ENCODE assay signal across 28 mouse cellular contexts in genomic region chr13:111520456-111520855, GRCm38 (mm10). TPM values are rescaled to one million over a fixed set of nuclear protein-coding genes. Genes with fewer than 3 reads are reported as not detected.
DNase-seq lines count a peak whose midpoint lies in the region; ATAC-seq and TF ChIP-seq lines count a peak whose summit lies in the region.
"Had no signal": no experiment of that assay in that cellular context is flagged by ENCODE, and none has a peak within 500 bp of the region (broad histone marks: within the 10 kb centered on the region; RNA-seq: fewer than 3 reads in every experiment).

No protein-coding gene starts in this region.

- H3K27me3 ChIP-seq in liver, adult 2 months (ENCODE audit: control insufficient read depth, insufficient read depth, low read length), result no peaks in the 10 kb centered on the region
- no peaks in the 10 kb centered on the region for H3K27me3 ChIP-seq in liver, embryonic 11.5 days (replicated peaks; ENCODE audit: control insufficient read depth, insufficient read depth, low read length)
- H3K27me3 ChIP-seq in stomach, embryonic 15.5 days (replicated peaks), result no peaks in the 10 kb centered on the region
- H3K27me3 ChIP-seq in embryonic facial prominence, embryonic 10.5 days (replicated peaks; ENCODE audit: low read depth, poor library complexity, severe bottlenecking), result no peaks in the 10 kb centered on the region
- H3K27me3 ChIP-seq: forebrain, embryonic 13.5 days; heart, embryonic 13.5 days; hindbrain, embryonic 12.5 days had no signal

- H3K4me1 ChIP-seq in liver, adult 2 months (ENCODE audit: control insufficient read depth, insufficient read depth, low read length), result no peaks in the 10 kb centered on the region
- H3K4me1 ChIP-seq in liver, embryonic 11.5 days (replicated peaks; ENCODE audit: control insufficient read depth, insufficient read depth, low read length), result no peaks in the 10 kb centered on the region
- no peaks in the 10 kb centered on the region for H3K4me1 ChIP-seq in stomach, embryonic 15.5 days
- no peaks in the 10 kb centered on the region for H3K4me1 ChIP-seq in embryonic facial prominence, embryonic 10.5 days
- H3K4me1 ChIP-seq: forebrain, embryonic 13.5 days; hindbrain, embryonic 12.5 days had no signal

- no peak for TF ChIP-seq CTCF in liver, adult 2 months (IDR thresholded peaks at IDR 0.05; ENCODE audit: low read depth, low read length)

- intact Hi-C loops in left cerebral cortex, postnatal 36 days (cut with DNase I), result no loop called here

- no peaks in the 10 kb centered on the region for H3K36me3 ChIP-seq in liver, adult 2 months (ENCODE audit: control insufficient read depth, insufficient read depth, low read length)
- no peaks in the 10 kb centered on the region for H3K36me3 ChIP-seq in liver, embryonic 11.5 days (ENCODE audit: control insufficient read depth, insufficient read depth, low read length)
- H3K36me3 ChIP-seq in stomach, embryonic 15.5 days, result no peaks in the 10 kb centered on the region
- H3K36me3 ChIP-seq in embryonic facial prominence, embryonic 10.5 days (replicated peaks), result no peaks in the 10 kb centered on the region
- H3K36me3 ChIP-seq: heart, embryonic 13.5 days; hindbrain, embryonic 12.5 days had no signal

- H3K4me2 ChIP-seq in liver, embryonic 11.5 days, result no peak overlapping the region
- no peak overlapping the region for H3K4me2 ChIP-seq in stomach, embryonic 15.5 days
- H3K4me2 ChIP-seq: forebrain, embryonic 13.5 days; heart, embryonic 13.5 days; hindbrain, embryonic 12.5 days had no signal

- TF ChIP-seq POLR2A in liver, adult 2 months (IDR thresholded peaks at IDR 0.05; ENCODE audit: extremely low read depth, insufficient read depth, low read length), result no peak

- H3K9ac ChIP-seq in liver, adult 2 months (ENCODE audit: low read depth, low read length), result no peak overlapping the region
- H3K9ac ChIP-seq in liver, embryonic 11.5 days (ENCODE audit: low read depth, low read length), result no peak overlapping the region
- H3K9ac ChIP-seq in stomach, embryonic 15.5 days, result no peak overlapping the region
- H3K9ac ChIP-seq: forebrain, embryonic 13.5 days; forebrain, postnatal 0 days; heart, embryonic 13.5 days; hindbrain, embryonic 12.5 days had no signal

- no peak overlapping the region for H3K4me3 ChIP-seq in liver, adult 2 months (ENCODE audit: insufficient read depth, low read depth, low read length)
- no peak overlapping the region for H3K4me3 ChIP-seq in liver, embryonic 11.5 days (ENCODE audit: low read depth, low read length)
- H3K4me3 ChIP-seq in stomach, embryonic 15.5 days (replicated peaks), result no peak overlapping the region
- H3K4me3 ChIP-seq in embryonic facial prominence, embryonic 10.5 days, result no peak overlapping the region
- H3K4me3 ChIP-seq: forebrain, embryonic 13.5 days; heart, embryonic 13.5 days; hindbrain, embryonic 12.5 days had no signal

- WGBS in liver, adult 2 months, result 38% methylated on average over 4 of the region's 4 CpGs
- 55% methylated on average over 4 of the region's 4 CpGs for WGBS in liver, embryonic 11.5 days
- 34% methylated on average over 4 of the region's 4 CpGs for WGBS in stomach, embryonic 15.5 days
- WGBS in embryonic facial prominence, embryonic 10.5 days, result 78% methylated on average over 4 of the region's 4 CpGs

- no peaks in the 10 kb centered on the region for H3K9me3 ChIP-seq in liver, embryonic 11.5 days (ENCODE audit: control insufficient read depth, low read length)
- no peaks in the 10 kb centered on the region for H3K9me3 ChIP-seq in stomach, embryonic 15.5 days
- no peaks in the 10 kb centered on the region for H3K9me3 ChIP-seq in embryonic facial prominence, embryonic 10.5 days
- H3K9me3 ChIP-seq: forebrain, embryonic 13.5 days; G1E; heart, embryonic 13.5 days; hindbrain, embryonic 12.5 days had no signal

- no peak overlapping the region for H3K27ac ChIP-seq in liver, adult 2 months (replicated peaks; ENCODE audit: insufficient read depth, low read depth, low read length)
- H3K27ac ChIP-seq in liver, embryonic 11.5 days (ENCODE audit: low read depth, low read length), result no peak overlapping the region
- H3K27ac ChIP-seq in stomach, embryonic 15.5 days, result no peak overlapping the region
- no peak overlapping the region for H3K27ac ChIP-seq in embryonic facial prominence, embryonic 10.5 days (replicated peaks)
- H3K27ac ChIP-seq: forebrain, embryonic 13.5 days; heart, embryonic 13.5 days; hindbrain, embryonic 12.5 days had no signal

- no peaks in the 10 kb centered on the region for H3K79me2 ChIP-seq in liver, adult 2 months (ENCODE audit: control insufficient read depth, insufficient read depth, low read length)

- no peak for ATAC-seq in liver, embryonic 11.5 days (replicated peaks; ENCODE audit: low FRiP score)
- ATAC-seq in stomach, embryonic 15.5 days (ENCODE audit: insufficient read depth, low FRiP score, low read depth), result peak; percentile 63
- ATAC-seq: CD4-positive, CD25-positive, alpha-beta regulatory T cell, adult 4 months; forebrain, embryonic 13.5 days; forebrain, postnatal 0 days had no signal

- DNase-seq in liver, adult 2 months (ENCODE audit: extremely low read depth, low read depth, low spot score), result peak; percentile 8
- DNase-seq in liver, embryonic 11.5 days (ENCODE audit: low spot score), result no peak
- DNase-seq in lung, postnatal 36 days, result peak; percentile 30
- no peak for DNase-seq in lung, postnatal 14 days
- no peak for DNase-seq in left cerebral cortex, postnatal 36 days (ENCODE audit: low spot score in 2 of 2)
- no peak for DNase-seq in cerebellum, adult 11-12 months
- no peak for DNase-seq in embryonic facial prominence, embryonic 10.5 days (ENCODE audit: low spot score)
- DNase-seq: adrenal gland, postnatal 10 days; B cell, adult 2 months; cerebellum, adult 11 months; cerebellum, adult 9-10 months; cerebellum, postnatal 25 days; forebrain, postnatal 0 days; gastrocnemius, postnatal 25 days; heart, postnatal 4 days had no signal

RNA-seq across cellular contexts. Expression of gene Gm49496, which starts 29.3 kb away (rescaled TPM):
- total RNA-seq in liver, adult 2 months (2014; rRNA removed), result not detected in 2 replicates
- not detected in 2 replicates for polyA plus RNA-seq in liver, adult 2 months (2012; rRNA removed)
- polyA plus RNA-seq in liver, embryonic 11.5 days (2014; fragmentation: Nextera tagmentation; extraction: Ambion mirVana), result not detected in 2 replicates
- not detected in 2 replicates for polyA plus RNA-seq in stomach, embryonic 15.5 days (2015; fragmentation: Nextera tagmentation; extraction: Ambion mirVana)
- total RNA-seq in left cerebral cortex, postnatal 36 days (2021), result not detected
- polyA plus RNA-seq in embryonic facial prominence, embryonic 10.5 days (2016; fragmentation: Nextera tagmentation; extraction: Ambion mirVana), result not detected in 2 replicates
- total RNA-seq: adrenal gland, postnatal 10 days; forebrain, postnatal 0 days; G1E; gastrocnemius, adult 18-20 months; gastrocnemius, postnatal 25 days; granulocyte monocyte progenitor cell, adult 5-6 weeks; heart, adult 8-10 months; heart, postnatal 4 days had no signal
- polyA plus RNA-seq: brain, embryonic 14.5 days; CD4-positive, CD25-positive, alpha-beta regulatory T cell, adult 4 months; cortical plate, adult 2 months; embryonic facial prominence, embryonic 14.5 days; forebrain, embryonic 13.5 days; forebrain, postnatal 0 days; G1E; heart, embryonic 13.5 days; heart, postnatal 0 days; hindbrain, embryonic 12.5 days had no signal

RNA-seq across cellular contexts. Expression of gene Gpbp1, which starts 30.5 kb away (rescaled TPM):
- total RNA-seq in liver, adult 2 months (2014; rRNA removed), result 30.4 and 37.8 TPM in 2 replicates
- polyA plus RNA-seq in liver, adult 2 months (2012; rRNA removed), result 1.6 and 1.8 TPM in 2 replicates
- 76.1 and 79.0 TPM in 2 replicates for polyA plus RNA-seq in liver, embryonic 11.5 days (2014; fragmentation: Nextera tagmentation; extraction: Ambion mirVana)
- 67.4 and 77.0 TPM in 2 replicates for polyA plus RNA-seq in stomach, embryonic 15.5 days (2015; fragmentation: Nextera tagmentation; extraction: Ambion mirVana)
- 10 to 100 TPM; 75.5 to 89.7 TPM for total RNA-seq in left cerebral cortex, postnatal 36 days (2021)
- polyA plus RNA-seq in embryonic facial prominence, embryonic 10.5 days (2016; fragmentation: Nextera tagmentation; extraction: Ambion mirVana), result 95.6 and 101 TPM in 2 replicates

Comparison
In these comparisons a context has a peak if more than half of its experiments do, and no peak if none do; other contexts are left out.
1. DNase-seq: peak in liver, adult 2 months (single experiment) and lung, postnatal 36 days (single experiment); none in liver, embryonic 11.5 days (single experiment), lung, postnatal 14 days (single experiment), left cerebral cortex, postnatal 36 days (0 of 2), cerebellum, adult 11-12 months (single experiment) and embryonic facial prominence, embryonic 10.5 days (single experiment).
2. RNA of gene Gpbp1, which starts 30.5 kb away (polyA plus RNA-seq): 95.6 to 101 TPM in embryonic facial prominence, embryonic 10.5 days, 76.1 to 79.0 TPM in liver, embryonic 11.5 days and 67.4 to 77.0 TPM in stomach, embryonic 15.5 days; 1.6 to 1.8 TPM in liver, adult 2 months; every median in the first group is over 10 times any median in the second.